Comparison of ENCODE assay signal across 26 mouse cellular contexts in the genomic region with DNA sequence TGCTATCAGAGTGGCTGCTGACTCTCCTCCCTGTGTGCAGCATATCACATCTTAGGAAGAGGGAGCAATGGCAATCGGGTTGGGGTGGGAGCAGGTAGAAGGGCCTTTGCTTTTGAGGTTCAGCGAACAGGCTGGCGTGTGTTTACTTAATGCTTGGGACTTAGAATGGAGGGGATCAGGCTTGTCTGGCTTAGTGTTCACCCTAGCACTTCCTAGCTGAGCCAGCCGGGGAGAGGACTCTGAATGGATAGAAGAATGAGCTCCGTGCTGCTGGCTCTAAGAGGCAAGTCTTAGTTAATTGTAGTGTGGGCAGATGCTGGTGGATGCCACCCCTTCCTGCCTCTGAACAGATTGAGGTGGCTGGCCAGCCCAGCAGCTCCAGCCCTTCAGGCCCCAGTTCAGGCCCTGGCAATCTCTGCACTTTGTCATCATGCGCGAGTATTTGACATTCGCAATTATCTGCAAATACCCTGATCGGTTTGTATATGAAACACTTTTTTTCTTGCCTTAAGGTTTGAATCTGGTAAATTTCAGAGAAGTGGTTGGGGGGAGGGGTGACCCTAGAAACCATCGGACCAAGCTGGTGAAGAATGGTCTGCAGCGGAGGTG. TPM values are rescaled to one million over a fixed set of nuclear protein-coding genes. Genes with fewer than 3 reads are reported as not detected.
DNase-seq lines count a peak whose midpoint lies in the region; ATAC-seq and TF ChIP-seq lines count a peak whose summit lies in the region.
"Had no signal": no experiment of that assay in that cellular context is flagged by ENCODE, and none has a peak within 500 bp of the region (broad histone marks: within the 10 kb centered on the region; RNA-seq: fewer than 3 reads in every experiment).

No protein-coding gene starts in this region.

- no peaks in the 10 kb centered on the region for H3K9me3 ChIP-seq in forebrain, postnatal 0 days (ENCODE audit: low read length)
- no peaks in the 10 kb centered on the region for H3K9me3 ChIP-seq in forebrain, embryonic 12.5 days
- H3K9me3 ChIP-seq in midbrain, embryonic 10.5 days (replicated peaks), result no peaks in the 10 kb centered on the region
- H3K9me3 ChIP-seq in midbrain, embryonic 14.5 days (ENCODE audit: control insufficient read depth, low read length), result no peaks in the 10 kb centered on the region
- H3K9me3 ChIP-seq in embryonic facial prominence, embryonic 11.5 days (replicated peaks; ENCODE audit: control insufficient read depth, low read length), result no peaks in the 10 kb centered on the region
- H3K9me3 ChIP-seq: embryonic facial prominence, embryonic 15.5 days; heart, embryonic 13.5 days; neural tube, embryonic 12.5 days; stomach, embryonic 15.5 days had no signal

- WGBS in forebrain, postnatal 0 days, result 5% methylated on average over 11 of the region's 11 CpGs
- 0% methylated on average over 11 of the region's 11 CpGs for WGBS in forebrain, embryonic 12.5 days
- under 1% methylated on average over 11 of the region's 11 CpGs for WGBS in midbrain, embryonic 10.5 days
- under 1% methylated on average over 11 of the region's 11 CpGs for WGBS in midbrain, embryonic 14.5 days
- 2% methylated on average over 11 of the region's 11 CpGs for WGBS in embryonic facial prominence, embryonic 11.5 days

- H3K4me1 ChIP-seq in forebrain, postnatal 0 days (ENCODE audit: insufficient read depth), result peaks cover 4% of the 10 kb centered on the region; the same call in 1 of the 2 replicates
- peaks cover 18% of the 10 kb centered on the region for H3K4me1 ChIP-seq in forebrain, embryonic 12.5 days
- peaks cover 33% of the 10 kb centered on the region for H3K4me1 ChIP-seq in midbrain, embryonic 10.5 days
- no peaks in the 10 kb centered on the region for H3K4me1 ChIP-seq in midbrain, embryonic 14.5 days (ENCODE audit: control insufficient read depth, insufficient read depth, low read length)
- peaks cover 3% of the 10 kb centered on the region for H3K4me1 ChIP-seq in embryonic facial prominence, embryonic 11.5 days (ENCODE audit: control insufficient read depth, insufficient read depth, low read length)

- peak overlapping the region; percentile 15; the same call in 1 of the 2 replicates for H3K27ac ChIP-seq in forebrain, postnatal 0 days (ENCODE audit: low read depth, low read length)
- no peak overlapping the region for H3K27ac ChIP-seq in forebrain, embryonic 12.5 days
- H3K27ac ChIP-seq in midbrain, embryonic 10.5 days (replicated peaks), result no peak overlapping the region
- no peak overlapping the region for H3K27ac ChIP-seq in midbrain, embryonic 14.5 days (replicated peaks; ENCODE audit: low read depth, low read length)
- no peak overlapping the region for H3K27ac ChIP-seq in embryonic facial prominence, embryonic 11.5 days (replicated peaks; ENCODE audit: low read depth, low read length)
- H3K27ac ChIP-seq: heart, embryonic 13.5 days; neural tube, embryonic 12.5 days; stomach, embryonic 15.5 days had no signal

- H3K9ac ChIP-seq in forebrain, postnatal 0 days, result no peak overlapping the region
- no peak overlapping the region for H3K9ac ChIP-seq in forebrain, embryonic 12.5 days
- no peak overlapping the region for H3K9ac ChIP-seq in midbrain, embryonic 14.5 days (replicated peaks; ENCODE audit: low read length)
- no peak overlapping the region for H3K9ac ChIP-seq in embryonic facial prominence, embryonic 11.5 days (replicated peaks; ENCODE audit: low read length)
- H3K9ac ChIP-seq: embryonic facial prominence, embryonic 15.5 days; heart, embryonic 13.5 days; liver, postnatal 0 days; neural tube, embryonic 12.5 days; stomach, embryonic 15.5 days had no signal

- no peak for ATAC-seq in forebrain, postnatal 0 days
- ATAC-seq in forebrain, embryonic 12.5 days (ENCODE audit: low FRiP score), result no peak
- no peak for ATAC-seq in midbrain, embryonic 14.5 days (ENCODE audit: low FRiP score, low TSS enrichment)
- no peak; the same call in 1 of the 2 replicates for ATAC-seq in embryonic facial prominence, embryonic 11.5 days (replicated peaks; ENCODE audit: insufficient number of reproducible peaks, low FRiP score, low TSS enrichment, low read depth)
- ATAC-seq: activated CD4-positive, CD25-positive, alpha-beta regulatory T cell, adult 4 months; liver, postnatal 0 days had no signal

- no peak overlapping the region for H3K4me3 ChIP-seq in forebrain, postnatal 0 days (ENCODE audit: low read depth, low read length)
- H3K4me3 ChIP-seq in forebrain, embryonic 12.5 days (replicated peaks), result no peak overlapping the region
- H3K4me3 ChIP-seq in midbrain, embryonic 10.5 days, result no peak overlapping the region
- no peak overlapping the region for H3K4me3 ChIP-seq in midbrain, embryonic 14.5 days (replicated peaks; ENCODE audit: low read depth, low read length)
- H3K4me3 ChIP-seq in embryonic facial prominence, embryonic 11.5 days (ENCODE audit: low read depth, low read length), result no peak overlapping the region
- H3K4me3 ChIP-seq: embryonic facial prominence, embryonic 15.5 days; heart, embryonic 13.5 days; megakaryocyte, embryonic 14.5 days; neural tube, embryonic 12.5 days; stomach, embryonic 15.5 days had no signal

- no peak overlapping the region for H3K4me2 ChIP-seq in forebrain, postnatal 0 days (ENCODE audit: low read depth)
- no peak overlapping the region for H3K4me2 ChIP-seq in forebrain, embryonic 12.5 days
- no peak overlapping the region for H3K4me2 ChIP-seq in midbrain, embryonic 14.5 days (ENCODE audit: low read length)
- no peak overlapping the region for H3K4me2 ChIP-seq in embryonic facial prominence, embryonic 11.5 days (ENCODE audit: low read depth, low read length)
- H3K4me2 ChIP-seq: heart, embryonic 13.5 days; neural tube, embryonic 12.5 days; stomach, embryonic 15.5 days had no signal

- H3K36me3 ChIP-seq in forebrain, postnatal 0 days (ENCODE audit: insufficient read depth), result no peaks in the 10 kb centered on the region
- no peaks in the 10 kb centered on the region for H3K36me3 ChIP-seq in forebrain, embryonic 12.5 days (replicated peaks)
- no peaks in the 10 kb centered on the region for H3K36me3 ChIP-seq in midbrain, embryonic 10.5 days
- no peaks in the 10 kb centered on the region for H3K36me3 ChIP-seq in midbrain, embryonic 14.5 days (ENCODE audit: control insufficient read depth, insufficient read depth, low read length)
- H3K36me3 ChIP-seq in embryonic facial prominence, embryonic 11.5 days (replicated peaks; ENCODE audit: control insufficient read depth, insufficient read depth, low read depth, low read length), result no peaks in the 10 kb centered on the region
- H3K36me3 ChIP-seq: embryonic facial prominence, embryonic 15.5 days; G1E; heart, embryonic 13.5 days; neural tube, embryonic 12.5 days; stomach, embryonic 15.5 days had no signal

- DNase-seq in forebrain, postnatal 0 days, result peak; percentile 33
- DNase-seq in midbrain, embryonic 10.5 days (ENCODE audit: low spot score), result peak; percentile 49
- DNase-seq in midbrain, embryonic 14.5 days, result no peak
- peak; percentile 31 for DNase-seq in embryonic facial prominence, embryonic 11.5 days (ENCODE audit: low spot score)
- peak; percentile 53 for DNase-seq in retina, postnatal 1 day
- DNase-seq in adipocyte (ENCODE audit: low spot score), result no peak
- DNase-seq in adrenal gland, adult 8-10 months, result no peak
- DNase-seq: adrenal gland, postnatal 36 days; cerebellum, adult 18-20 months; cerebellum, postnatal 25 days; heart, postnatal 36 days; kidney, adult 9 months; kidney, postnatal 25 days; liver, postnatal 0 days; lung, postnatal 14 days; right cerebral cortex, postnatal 25 days; thymus, adult 18-20 months; thymus, postnatal 4 days had no signal

- no peak for TF ChIP-seq CTCF in forebrain, postnatal 0 days (IDR thresholded peaks at IDR 0.05; ENCODE audit: low read depth)

- peaks cover 66% of the 10 kb centered on the region for H3K27me3 ChIP-seq in forebrain, postnatal 0 days (ENCODE audit: insufficient read depth, low read length)
- peaks cover 92% of the 10 kb centered on the region for H3K27me3 ChIP-seq in forebrain, embryonic 12.5 days
- peaks cover 100% of the 10 kb centered on the region for H3K27me3 ChIP-seq in midbrain, embryonic 10.5 days (ENCODE audit: low read depth, poor library complexity, severe bottlenecking)
- peaks cover 95% of the 10 kb centered on the region for H3K27me3 ChIP-seq in midbrain, embryonic 14.5 days (ENCODE audit: control insufficient read depth, insufficient read depth, low read length)
- H3K27me3 ChIP-seq in embryonic facial prominence, embryonic 11.5 days (ENCODE audit: control insufficient read depth, insufficient read depth, low read length), result peaks cover 62% of the 10 kb centered on the region

RNA-seq across cellular contexts. Expression of gene Satb2, which starts 3.6 kb away (rescaled TPM):
- 57.1 and 106 TPM in 2 replicates for total RNA-seq in forebrain, postnatal 0 days (2014; rRNA removed)
- polyA plus RNA-seq in forebrain, postnatal 0 days (2015; fragmentation: Nextera tagmentation; extraction: Ambion mirVana), result 21.7 and 43.1 TPM in 2 replicates
- polyA plus RNA-seq in forebrain, embryonic 12.5 days (2016; fragmentation: Nextera tagmentation; extraction: Ambion mirVana), result 2.5 and 2.6 TPM in 2 replicates
- polyA plus RNA-seq in midbrain, embryonic 10.5 days (2016; fragmentation: Nextera tagmentation; extraction: Ambion mirVana), result 0.81 and 1.1 TPM in 2 replicates
- polyA plus RNA-seq in midbrain, embryonic 14.5 days (2014; fragmentation: Nextera tagmentation; extraction: Ambion mirVana), result 0.78 and 1.1 TPM in 2 replicates
- polyA plus RNA-seq in embryonic facial prominence, embryonic 11.5 days (2014; fragmentation: Nextera tagmentation; extraction: Ambion mirVana), result 13.1 and 18.4 TPM in 2 replicates
- total RNA-seq in adrenal gland, adult 8-10 months (2022), result 1 to 10 TPM; 1.9 to 3.2 (median 2.4) TPM
- polyA plus RNA-seq: G1E had no signal

Comparison
In these comparisons a context has a peak if more than half of its experiments do, and no peak if none do; other contexts are left out.
1. DNase-seq: peak in forebrain, postnatal 0 days (single experiment), midbrain, embryonic 10.5 days (single experiment), embryonic facial prominence, embryonic 11.5 days (single experiment) and retina, postnatal 1 day (single experiment); none in midbrain, embryonic 14.5 days (single experiment), adipocyte (single experiment) and adrenal gland, adult 8-10 months (single experiment).